Mouse (Mus musculus): ENCODE results near the gene Tmem273. TPM values are rescaled to one million over a fixed set of nuclear protein-coding genes. Genes with fewer than 3 reads are reported as not detected.

Tmem273 gene
- polyA plus RNA-seq, 1 experiment = 0.05 TPM

DNA sequence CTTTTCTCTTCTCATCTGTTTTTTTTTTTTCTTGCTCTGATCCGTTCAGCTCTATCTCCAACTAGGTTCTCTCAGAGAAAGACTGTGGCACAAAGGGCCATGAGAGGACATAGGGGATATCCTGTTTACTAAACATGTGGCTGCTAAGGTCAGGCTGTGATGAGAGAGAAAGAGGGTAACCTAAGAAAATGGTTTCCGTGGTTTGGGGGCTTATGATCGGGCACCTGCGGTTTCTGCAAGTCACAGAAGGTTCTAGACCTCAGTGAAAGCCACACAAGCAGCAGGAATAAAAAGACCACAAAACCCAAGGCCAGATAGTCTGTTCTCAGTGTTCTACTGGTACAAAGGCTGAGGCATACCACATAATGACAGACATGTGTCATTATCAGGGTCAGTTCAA, 12.6 kb downstream of the Tmem273 start:
- TF ChIP-seq CEBPB (IDR thresholded peaks at IDR 0.05; ENCODE audit: insufficient read depth, poor library complexity, severe bottlenecking) = no peak
- TF ChIP-seq MYOD1 (IDR thresholded peaks at IDR 0.05; ENCODE audit: control insufficient read depth in 1 of 3, insufficient read length in 2 of 3, low read depth in 2 of 3) = no peak
- TF ChIP-seq MAX (IDR thresholded peaks at IDR 0.05; ENCODE audit: low read depth) = no peak
- no peak for TF ChIP-seq POLR2AphosphoS2 (IDR thresholded peaks at IDR 0.05; ENCODE audit: insufficient read length, low read depth)
- TF ChIP-seq USF1 (IDR thresholded peaks at IDR 0.05; ENCODE audit: low read depth) = no peak
- no peak for TF ChIP-seq TCF12 (IDR thresholded peaks at IDR 0.05; ENCODE audit: insufficient read depth, poor library complexity, severe bottlenecking)
- no peak for TF ChIP-seq POLR2A (IDR thresholded peaks at IDR 0.05; ENCODE audit: insufficient read length, low read depth)
- TF ChIP-seq E2F4 (IDR thresholded peaks at IDR 0.05; ENCODE audit: insufficient read depth) = no peak
- TF ChIP-seq SRF (IDR thresholded peaks at IDR 0.05; ENCODE audit: control insufficient read depth, insufficient read length, low read depth) = no peak
- no peak for TF ChIP-seq MYOG (IDR thresholded peaks at IDR 0.05; ENCODE audit: control insufficient read depth in 1 of 3, insufficient read depth in 1 of 3, insufficient read length in 2 of 3, low read depth in 2 of 3)
- no peak for TF ChIP-seq REST (IDR thresholded peaks at IDR 0.05; ENCODE audit: insufficient read depth, insufficient read length)
- no peak for TF ChIP-seq TCF3 (IDR thresholded peaks at IDR 0.05; ENCODE audit: insufficient read length, low read depth)
- Histone ChIP-seq H3K79me2 (ENCODE audit: control insufficient read depth, insufficient read depth) (no peaks in the 10 kb centered on the region), H3K27me3 (ENCODE audit: control insufficient read depth, insufficient read depth, insufficient read length) (no peaks in the 10 kb centered on the region), H3K4me2 (ENCODE audit: low read depth) (no peak overlapping the region), H3K4me3 (no peak overlapping the region), H3K36me3 (ENCODE audit: control insufficient read depth, insufficient read depth) (no peaks in the 10 kb centered on the region), H3ac (ENCODE audit: control insufficient read depth, insufficient read length) (no peak overlapping the region)

DNA sequence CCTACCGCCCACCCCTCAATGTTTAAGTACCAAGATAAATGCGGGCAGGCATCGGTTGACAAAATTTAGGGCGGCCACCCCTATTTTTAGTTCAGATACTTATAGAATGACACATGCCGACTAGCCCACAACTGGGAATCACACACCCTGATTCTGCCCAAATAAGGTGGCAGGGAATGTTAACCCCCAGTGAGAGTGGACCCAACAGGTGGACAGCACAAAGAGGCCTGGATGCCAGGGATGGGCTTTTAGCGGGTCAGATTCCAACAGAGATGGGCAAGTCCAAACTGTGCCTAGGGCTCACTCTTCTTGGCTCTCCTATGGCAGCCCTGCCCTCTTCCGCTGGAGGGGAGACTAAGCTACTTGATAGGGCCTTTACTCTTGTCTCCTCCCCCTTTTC, 14.3 kb downstream of the Tmem273 start:
- no peak overlapping the region for H3K4me3 ChIP-seq
- H3K27me3 ChIP-seq (ENCODE audit: control insufficient read depth, insufficient read depth, insufficient read length) = peaks cover 5% of the 10 kb centered on the region
- no peaks in the 10 kb centered on the region for H3K79me2 ChIP-seq (ENCODE audit: control insufficient read depth, insufficient read depth)
- no peak for TF ChIP-seq POLR2A (IDR thresholded peaks at IDR 0.05; ENCODE audit: insufficient read length, low read depth)
- TF ChIP-seq USF1 (IDR thresholded peaks at IDR 0.05; ENCODE audit: low read depth) = no peak
- no peak for TF ChIP-seq POLR2AphosphoS2 (IDR thresholded peaks at IDR 0.05; ENCODE audit: insufficient read length, low read depth)
- TF ChIP-seq CEBPB (IDR thresholded peaks at IDR 0.05; ENCODE audit: insufficient read depth, poor library complexity, severe bottlenecking) = no peak
- no peak for TF ChIP-seq MAX (IDR thresholded peaks at IDR 0.05; ENCODE audit: low read depth)
- TF ChIP-seq TCF12 (IDR thresholded peaks at IDR 0.05; ENCODE audit: insufficient read depth, poor library complexity, severe bottlenecking) = peak; percentile 4
- TF ChIP-seq MYOD1 (IDR thresholded peaks at IDR 0.05; ENCODE audit: control insufficient read depth in 1 of 3, insufficient read length in 2 of 3, low read depth in 2 of 3) = peak in 2 of 3 experiments; percentile 62 to 87
- peak in 1 of 3 experiments; percentile 46 for TF ChIP-seq MYOG (IDR thresholded peaks at IDR 0.05; ENCODE audit: control insufficient read depth in 1 of 3, insufficient read depth in 1 of 3, insufficient read length in 2 of 3, low read depth in 2 of 3)
- TF ChIP-seq SRF (IDR thresholded peaks at IDR 0.05; ENCODE audit: control insufficient read depth, insufficient read length, low read depth) = peak; percentile 51
- no peak overlapping the region for H3K4me2 ChIP-seq (ENCODE audit: low read depth)
- no peaks in the 10 kb centered on the region for H3K36me3 ChIP-seq (ENCODE audit: control insufficient read depth, insufficient read depth)
- H3ac ChIP-seq (ENCODE audit: control insufficient read depth, insufficient read length) = no peak overlapping the region

DNA sequence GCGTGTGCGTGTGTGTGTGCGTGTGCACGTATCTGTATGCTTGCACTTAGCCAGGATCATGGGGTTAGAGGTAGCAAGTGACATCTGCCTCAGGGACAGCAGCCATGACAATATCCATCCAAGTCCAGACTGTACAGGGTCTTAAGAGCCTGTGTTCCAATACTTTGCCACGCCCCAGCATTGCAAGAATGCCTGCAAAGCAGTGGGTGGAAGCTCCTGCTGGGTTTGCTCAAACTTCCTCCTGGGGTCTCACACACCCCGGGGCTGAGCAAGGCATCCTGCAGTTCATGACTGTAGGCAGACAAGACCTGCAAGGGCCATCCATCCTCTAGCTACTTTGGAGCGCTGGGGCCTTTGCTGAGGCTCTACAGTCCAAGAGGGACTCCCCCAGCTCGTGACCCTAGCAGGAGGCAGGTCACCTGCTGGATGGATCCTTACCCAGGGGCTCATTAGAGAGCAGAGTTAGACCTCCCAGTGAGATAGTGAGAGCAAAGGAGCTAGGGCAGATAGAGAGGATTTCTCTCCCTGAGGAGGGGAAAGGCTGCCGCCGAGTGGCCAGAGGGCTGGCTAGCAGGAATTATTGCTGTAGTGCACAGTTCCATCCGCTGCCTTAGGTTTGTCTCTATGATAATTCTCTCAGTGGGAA, 15.4 kb downstream of the Tmem273 start:
- H3K36me3 ChIP-seq (ENCODE audit: control insufficient read depth, insufficient read depth) = no peaks in the 10 kb centered on the region
- no peak overlapping the region for H3ac ChIP-seq (ENCODE audit: control insufficient read depth, insufficient read length)
- TF ChIP-seq E2F4 (IDR thresholded peaks at IDR 0.05; ENCODE audit: insufficient read depth) (no peak), MAX (IDR thresholded peaks at IDR 0.05; ENCODE audit: low read depth) (no peak), CEBPB (IDR thresholded peaks at IDR 0.05; ENCODE audit: insufficient read depth, poor library complexity, severe bottlenecking) (no peak), SRF (IDR thresholded peaks at IDR 0.05; ENCODE audit: control insufficient read depth, insufficient read length, low read depth) (no peak), TCF12 (IDR thresholded peaks at IDR 0.05; ENCODE audit: insufficient read depth, poor library complexity, severe bottlenecking) (no peak), MYOG (IDR thresholded peaks at IDR 0.05; ENCODE audit: control insufficient read depth in 1 of 3, insufficient read depth in 1 of 3, insufficient read length in 2 of 3, low read depth in 2 of 3) (no peak), TCF3 (IDR thresholded peaks at IDR 0.05; ENCODE audit: insufficient read length, low read depth) (no peak), POLR2AphosphoS2 (IDR thresholded peaks at IDR 0.05; ENCODE audit: insufficient read length, low read depth) (no peak), USF1 (IDR thresholded peaks at IDR 0.05; ENCODE audit: low read depth) (no peak), POLR2A (IDR thresholded peaks at IDR 0.05; ENCODE audit: insufficient read length, low read depth) (no peak), REST (IDR thresholded peaks at IDR 0.05; ENCODE audit: insufficient read depth, insufficient read length) (no peak), MYOD1 (IDR thresholded peaks at IDR 0.05; ENCODE audit: control insufficient read depth in 1 of 3, insufficient read length in 2 of 3, low read depth in 2 of 3) (no peak)
- no peaks in the 10 kb centered on the region for H3K79me2 ChIP-seq (ENCODE audit: control insufficient read depth, insufficient read depth)
- H3K4me3 ChIP-seq = no peak overlapping the region
- no peak overlapping the region for H3K4me2 ChIP-seq (ENCODE audit: low read depth)
- H3K27me3 ChIP-seq (ENCODE audit: control insufficient read depth, insufficient read depth, insufficient read length) = peaks cover 5% of the 10 kb centered on the region

DNA sequence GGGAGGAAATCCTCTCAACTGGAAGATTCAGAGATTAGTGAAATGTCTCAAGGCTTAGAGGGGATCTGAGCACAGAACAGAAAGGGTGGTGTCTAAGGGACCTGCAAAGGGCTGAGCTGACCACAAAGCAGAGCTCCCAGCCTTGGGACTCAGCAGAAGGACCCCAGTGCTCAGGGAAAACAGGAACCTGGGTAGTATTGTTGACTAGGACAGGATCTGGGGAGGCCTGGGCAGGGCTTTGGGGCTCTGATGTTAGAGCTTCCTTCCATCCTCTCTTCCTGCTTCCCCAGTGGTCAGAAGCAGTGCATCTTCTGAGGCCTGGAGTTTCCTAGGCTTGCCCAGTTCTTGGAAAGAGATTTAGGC, 15.9 kb downstream of the Tmem273 start:
- H3K79me2 ChIP-seq (ENCODE audit: control insufficient read depth, insufficient read depth) = no peaks in the 10 kb centered on the region
- H3K27me3 ChIP-seq (ENCODE audit: control insufficient read depth, insufficient read depth, insufficient read length) = peaks cover 5% of the 10 kb centered on the region
- no peak overlapping the region for H3K4me2 ChIP-seq (ENCODE audit: low read depth)
- no peak overlapping the region for H3K4me3 ChIP-seq
- H3K36me3 ChIP-seq (ENCODE audit: control insufficient read depth, insufficient read depth) = no peaks in the 10 kb centered on the region
- no peak for TF ChIP-seq REST (IDR thresholded peaks at IDR 0.05; ENCODE audit: insufficient read depth, insufficient read length)
- no peak for TF ChIP-seq MAX (IDR thresholded peaks at IDR 0.05; ENCODE audit: low read depth)
- no peak for TF ChIP-seq USF1 (IDR thresholded peaks at IDR 0.05; ENCODE audit: low read depth)
- no peak for TF ChIP-seq POLR2AphosphoS2 (IDR thresholded peaks at IDR 0.05; ENCODE audit: insufficient read length, low read depth)
- no peak for TF ChIP-seq SRF (IDR thresholded peaks at IDR 0.05; ENCODE audit: control insufficient read depth, insufficient read length, low read depth)
- no peak for TF ChIP-seq MYOG (IDR thresholded peaks at IDR 0.05; ENCODE audit: control insufficient read depth in 1 of 3, insufficient read depth in 1 of 3, insufficient read length in 2 of 3, low read depth in 2 of 3)
- no peak for TF ChIP-seq TCF12 (IDR thresholded peaks at IDR 0.05; ENCODE audit: insufficient read depth, poor library complexity, severe bottlenecking)
- TF ChIP-seq TCF3 (IDR thresholded peaks at IDR 0.05; ENCODE audit: insufficient read length, low read depth) = no peak
- TF ChIP-seq CEBPB (IDR thresholded peaks at IDR 0.05; ENCODE audit: insufficient read depth, poor library complexity, severe bottlenecking) = no peak
- TF ChIP-seq MYOD1 (IDR thresholded peaks at IDR 0.05; ENCODE audit: control insufficient read depth in 1 of 3, insufficient read length in 2 of 3, low read depth in 2 of 3) = no peak
- no peak for TF ChIP-seq E2F4 (IDR thresholded peaks at IDR 0.05; ENCODE audit: insufficient read depth)
- no peak for TF ChIP-seq POLR2A (IDR thresholded peaks at IDR 0.05; ENCODE audit: insufficient read length, low read depth)
- no peak overlapping the region for H3ac ChIP-seq (ENCODE audit: control insufficient read depth, insufficient read length)

Data from myocyte (in vitro differentiated cells).